Mouse (Mus musculus): ENCODE results near the gene Prkce. TPM values are rescaled to one million over a fixed set of nuclear protein-coding genes. Genes with fewer than 3 reads are reported as not detected.
A peak's percentile ranks its signal among the peaks of the same experiment; 100 is the strongest.

Gene Prkce
- total RNA-seq, 2 experiments from 2014 or later = 21.2 to 25.2 TPM

- DNase-seq = no peak
- intact Hi-C loops (cut with DNase I) = no loop called here
These were observed 82.2 kb downstream of the Prkce start for GRCm38 (mm10) chr17:86249499-86250405.

GRCm38 (mm10) chr17:86250406-86250905 is 82.9 kb downstream of the Prkce start:
- no peak for DNase-seq

GRCm38 (mm10) chr17:86253884-86254283 is 86.3 kb downstream of the Prkce start:
- intact Hi-C loops (cut with DNase I) = loop anchor here (2.0 kb wide), 1 partner anchor 39 kb away; no protein-coding TSS in a partner anchor
- DNase-seq = no peak

More at GRCm38 (mm10) chr17:86250406-86250905, 82.9 kb downstream of the Prkce start:
- intact Hi-C loops (cut with DNase I) = no loop called here

- intact Hi-C loops (cut with DNase I) = loop anchor here (2.0 kb wide), 1 partner anchor 39 kb away; no protein-coding TSS in a partner anchor
- DNase-seq = peak; percentile 70 to 77
These were observed 86.7 kb downstream of the Prkce start for GRCm38 (mm10) chr17:86254285-86254684.

GRCm38 (mm10) chr17:86254978-86255377 is 87.4 kb downstream of the Prkce start:
- intact Hi-C loops (cut with DNase I) = loop anchor here (2.0 kb wide), 1 partner anchor 38 kb away; no protein-coding TSS in a partner anchor
- DNase-seq = no peak

GRCm38 (mm10) chr17:86256730-86257131 is 89.1 kb downstream of the Prkce start:
- DNase-seq = no peak
- intact Hi-C loops (cut with DNase I) = loop anchor here (2.0 kb wide), 1 partner anchor 24 kb away; no protein-coding TSS in a partner anchor

- intact Hi-C loops (cut with DNase I) = no loop called here
- DNase-seq = no peak
These were observed 93.5 kb downstream of the Prkce start for GRCm38 (mm10) chr17:86261067-86261466.

GRCm38 (mm10) chr17:86263985-86264649 is 96.5 kb downstream of the Prkce start:
- intact Hi-C loops (cut with DNase I) = no loop called here
- no peak for DNase-seq

- DNase-seq = no peak
- intact Hi-C loops (cut with DNase I) = no loop called here
These were observed 98.5 kb downstream of the Prkce start for GRCm38 (mm10) chr17:86266051-86266450.

GRCm38 (mm10) chr17:86267126-86267760 is 99.7 kb downstream of the Prkce start:
- DNase-seq = no peak
- intact Hi-C loops (cut with DNase I) = no loop called here

- no peak for DNase-seq
- intact Hi-C loops (cut with DNase I) = no loop called here
These were observed 102.1 kb downstream of the Prkce start for GRCm38 (mm10) chr17:86269639-86270038.

- no peak for DNase-seq
- intact Hi-C loops (cut with DNase I) = no loop called here
These were observed 102.9 kb downstream of the Prkce start for GRCm38 (mm10) chr17:86270523-86270922.

- DNase-seq = no peak
- intact Hi-C loops (cut with DNase I) = no loop called here
These were observed 103.7 kb downstream of the Prkce start for GRCm38 (mm10) chr17:86271277-86271676.

GRCm38 (mm10) chr17:86272961-86273360 is 105.4 kb downstream of the Prkce start:
- no peak for DNase-seq
- intact Hi-C loops (cut with DNase I) = no loop called here

- intact Hi-C loops (cut with DNase I) = no loop called here
- no peak for DNase-seq
These were observed 106.2 kb downstream of the Prkce start for GRCm38 (mm10) chr17:86273566-86274349.

- intact Hi-C loops (cut with DNase I) = no loop called here
- DNase-seq = no peak
These were observed 106.8 kb downstream of the Prkce start for GRCm38 (mm10) chr17:86274350-86274744.

GRCm38 (mm10) chr17:86276381-86276780 is 108.8 kb downstream of the Prkce start:
- no peak for DNase-seq
- intact Hi-C loops (cut with DNase I) = loop anchor here (1.0 kb wide), 1 partner anchor 14 kb away; no protein-coding TSS in a partner anchor

- intact Hi-C loops (cut with DNase I) = no loop called here
- DNase-seq = no peak
These were observed 109.6 kb downstream of the Prkce start for GRCm38 (mm10) chr17:86277032-86277798.

GRCm38 (mm10) chr17:86277999-86278526 is 110.5 kb downstream of the Prkce start:
- no peak for DNase-seq
- intact Hi-C loops (cut with DNase I) = no loop called here
